Mouse (Mus musculus) E14TG2a.4 (cell line): ENCODE data around the gene Zbtb43.

Experiments used
- H3K27me3 ChIP-seq: 2 replicates; pipeline ENCODE4 v1.6.1; 2014; ENCODE audit warnings: low read length, control low read depth; ENCODE audit not compliant: insufficient read depth
- H3K36me3 ChIP-seq: 2 replicates; pipeline ENCODE4 v1.6.1; 2014; ENCODE audit warnings: low read length, control low read depth; ENCODE audit not compliant: insufficient read depth
- H3K4me1 ChIP-seq: replicated peaks from 2 replicates; pipeline ENCODE4 v1.6.1; 2014; ENCODE audit warnings: low read depth, low read length, control low read depth
- H3K4me3 ChIP-seq: replicated peaks from 2 replicates; pipeline ENCODE4 v1.5.1; 2014; ENCODE audit warnings: mild to moderate bottlenecking, low read length
- H3K9me3 ChIP-seq: 2 replicates; pipeline ENCODE4 v1.6.1; 2014; ENCODE audit warnings: low read length, control low read depth
- CTCF ChIP-seq: conservative IDR thresholded peaks from 2 replicates; pipeline ENCODE4 v1.5.1; 2014; ENCODE audit warnings: low read length
- NANOG ChIP-seq: IDR thresholded peaks from 2 replicates; pipeline ENCODE4 v1.6.1; 2014; ENCODE audit warnings: borderline replicate concordance, low read length, mixed read lengths
- POU5F1 ChIP-seq: IDR thresholded peaks from 2 replicates; pipeline ENCODE4 v1.6.1; 2014; ENCODE audit warnings: low read length, borderline replicate concordance

The Zbtb43 gene

GRCm38 (mm10) chr2:33401217-33401616 is 67.1 kb downstream of the Zbtb43 start:
- no peaks in the 10 kb centered on the region for H3K27me3 ChIP-seq
- no peak for TF ChIP-seq NANOG
- TF ChIP-seq CTCF, result no peak; the same call in 1 of the 2 replicates
- TF ChIP-seq POU5F1, result no peak

GRCm38 (mm10) chr2:33400541-33400940 is 67.8 kb downstream of the Zbtb43 start:
- Histone ChIP-seq H3K4me1 (peaks cover 3% of the 10 kb centered on the region), H3K36me3 (peaks cover under 1% of the 10 kb centered on the region; the same call in 1 of the 2 replicates), H3K27me3 (no peaks in the 10 kb centered on the region), H3K4me3 (no peak overlapping the region), H3K9me3 (no peaks in the 10 kb centered on the region)
- TF ChIP-seq NANOG (no peak), CTCF (no peak), POU5F1 (no peak)

More at GRCm38 (mm10) chr2:33401217-33401616, 67.1 kb downstream of the Zbtb43 start:
- Histone ChIP-seq H3K9me3 (no peaks in the 10 kb centered on the region), H3K4me1 (peaks cover 8% of the 10 kb centered on the region), H3K4me3 (no peak overlapping the region), H3K36me3 (peaks cover 7% of the 10 kb centered on the region)
